Mouse (Mus musculus) urinary bladder, postnatal 25 days (tissue): ENCODE measurements at regions not wholly inside any gene's neighbourhood (a gene's known extent, or its start where the extent isn't known, plus 50 kb on each side); places are given as distances from the start of the nearest gene placed in this dataset.

Experiments
- DNase-seq: peaks from one replicate; pipeline ENCODE4 v3.0.0; 2022; ENCODE audit warnings: low spot score

DNA sequence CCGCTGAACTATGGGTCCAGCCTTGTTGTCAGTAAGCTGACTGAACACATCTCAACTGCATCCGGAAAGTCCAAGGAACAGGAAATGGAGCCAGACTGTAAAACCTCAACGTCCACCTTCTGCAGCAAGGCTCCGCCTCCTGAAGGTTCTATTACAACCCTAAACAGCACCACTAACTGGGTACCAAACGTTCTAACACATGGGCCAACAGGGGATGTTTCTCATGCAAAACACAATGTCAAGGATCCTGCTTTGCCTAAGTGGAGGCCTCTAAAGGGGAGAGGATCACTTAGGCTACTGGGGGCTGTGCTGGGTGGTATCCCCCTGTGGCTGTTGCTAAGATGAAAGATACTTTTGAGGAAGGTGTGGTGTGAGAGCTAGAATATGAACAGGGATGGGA lies 51.0 kb upstream of the Stt3b start:
- DNase-seq = no peak

DNA sequence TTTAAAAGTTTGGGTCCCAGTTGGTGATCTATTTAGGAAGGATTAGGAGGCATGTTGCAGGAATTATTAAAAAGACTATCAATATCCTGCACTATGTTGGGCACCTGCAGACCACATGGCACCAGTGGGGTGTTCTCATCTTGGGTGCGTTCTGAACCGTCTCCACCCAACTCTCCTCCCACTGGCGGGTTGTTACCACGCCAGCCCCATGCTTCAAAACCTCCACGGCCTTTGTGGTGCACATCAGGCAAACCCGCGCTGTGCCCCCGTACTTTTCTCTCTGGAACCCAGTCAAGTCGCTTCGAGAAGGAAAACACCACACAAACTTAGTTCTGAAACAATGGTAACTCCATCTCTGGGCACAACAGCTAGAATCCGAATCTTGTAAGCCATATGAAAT lies 51.7 kb upstream of the Stt3b start:
- no peak for DNase-seq

DNA sequence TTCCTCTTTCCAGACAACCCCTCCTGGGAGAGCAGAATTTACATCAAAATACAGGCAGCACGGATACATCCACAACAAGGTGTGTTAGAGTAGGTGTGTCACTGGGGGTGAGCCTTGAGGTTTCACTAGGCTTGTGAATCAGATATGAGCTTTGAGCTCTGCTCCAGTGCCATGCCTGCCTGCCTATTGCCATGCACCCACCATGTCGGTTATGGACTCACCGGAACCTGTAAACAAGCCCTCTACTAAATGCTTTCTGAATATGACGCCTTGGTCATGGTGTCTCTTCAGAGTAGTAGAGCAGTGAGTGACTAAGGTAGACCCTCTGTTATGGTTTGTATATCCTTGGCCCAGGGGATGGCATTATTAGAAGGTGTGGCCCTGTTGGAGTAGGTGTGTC lies 52.3 kb upstream of the Stt3b start:
- DNase-seq = no peak

DNA sequence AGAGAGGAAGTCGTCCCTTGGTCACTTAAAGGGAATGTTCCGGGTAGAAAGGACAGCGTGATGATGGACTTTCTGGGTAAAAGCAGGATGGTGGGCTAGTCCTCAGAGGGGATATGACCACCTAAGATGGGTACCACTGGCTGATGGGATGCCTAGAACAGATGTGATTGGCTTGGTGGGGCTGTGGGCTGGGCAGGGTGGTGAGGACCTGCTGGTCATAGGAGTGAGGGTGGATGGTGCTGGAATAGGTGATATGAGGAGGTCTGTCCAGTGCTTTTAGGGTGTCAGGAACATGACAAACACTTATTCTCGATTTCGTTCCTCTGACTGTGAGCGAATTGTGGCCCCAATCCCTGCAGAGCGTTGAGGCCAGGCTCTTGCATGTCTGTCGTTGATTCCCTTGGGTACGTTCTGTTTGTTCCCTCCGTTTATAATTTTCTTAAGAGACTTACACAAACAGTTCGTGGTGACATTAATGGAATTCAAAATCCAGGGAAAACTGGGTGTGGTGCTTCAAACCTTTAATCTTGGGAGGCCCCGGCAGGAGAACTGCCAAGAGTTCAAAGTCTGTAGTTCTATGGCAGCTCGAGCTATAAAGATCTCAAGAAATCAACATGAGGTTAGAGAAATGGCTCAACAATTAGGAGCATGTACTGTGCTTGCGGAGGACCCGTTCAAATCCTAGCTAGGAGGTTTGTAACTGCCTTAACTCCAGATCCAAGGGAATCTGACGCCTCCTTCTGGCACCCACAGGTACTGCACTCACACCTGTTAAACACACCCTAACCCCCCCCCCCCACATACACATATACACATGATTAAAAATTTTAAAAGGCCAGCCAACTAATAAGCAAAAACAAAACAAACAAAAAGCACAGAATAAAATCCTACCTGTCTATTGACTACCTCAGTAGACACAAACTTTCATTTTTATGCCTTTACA lies 55.0 kb upstream of the Stt3b start:
- no peak for DNase-seq

DNA sequence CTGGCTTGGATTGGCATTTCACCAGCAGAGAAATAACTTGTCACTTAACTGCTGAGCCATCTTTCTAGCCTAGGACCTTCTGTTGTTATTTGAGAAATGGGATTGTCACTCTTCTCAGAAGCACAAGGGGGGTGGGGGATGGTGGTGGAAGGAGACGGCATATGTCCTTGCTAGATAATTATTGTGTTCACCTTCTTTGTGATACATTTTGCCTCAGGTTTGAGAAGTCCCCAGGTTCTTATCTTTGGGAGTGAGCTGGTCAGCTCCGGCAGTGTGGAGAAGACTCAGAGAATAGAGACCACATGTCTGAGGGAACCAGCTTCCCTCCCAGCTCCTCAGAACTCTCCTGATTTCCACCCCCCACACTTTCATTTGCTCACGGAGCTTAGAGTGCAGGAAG lies 57.6 kb upstream of the Stt3b start:
- no peak for DNase-seq

DNA sequence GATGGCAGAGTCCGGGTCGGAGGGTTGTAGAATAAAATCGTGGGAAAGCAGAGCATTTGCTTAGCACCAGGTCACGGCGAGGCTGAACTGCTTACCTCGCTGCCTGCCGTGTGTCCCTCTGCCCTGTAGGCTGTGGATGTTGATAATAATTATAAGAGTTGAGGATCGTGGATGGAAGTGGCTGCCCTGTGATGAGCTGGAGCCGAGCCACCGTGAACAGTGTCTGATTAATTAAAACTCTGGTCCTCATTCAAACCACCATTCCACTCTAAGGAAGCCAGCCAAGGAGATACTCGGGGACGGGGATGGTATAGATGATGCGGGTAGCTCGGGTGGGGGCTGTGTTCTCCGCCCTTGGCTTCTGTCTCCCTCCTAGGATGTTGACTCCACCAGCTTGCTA lies 70.1 kb upstream of the Stt3b start:
- no peak for DNase-seq

DNA sequence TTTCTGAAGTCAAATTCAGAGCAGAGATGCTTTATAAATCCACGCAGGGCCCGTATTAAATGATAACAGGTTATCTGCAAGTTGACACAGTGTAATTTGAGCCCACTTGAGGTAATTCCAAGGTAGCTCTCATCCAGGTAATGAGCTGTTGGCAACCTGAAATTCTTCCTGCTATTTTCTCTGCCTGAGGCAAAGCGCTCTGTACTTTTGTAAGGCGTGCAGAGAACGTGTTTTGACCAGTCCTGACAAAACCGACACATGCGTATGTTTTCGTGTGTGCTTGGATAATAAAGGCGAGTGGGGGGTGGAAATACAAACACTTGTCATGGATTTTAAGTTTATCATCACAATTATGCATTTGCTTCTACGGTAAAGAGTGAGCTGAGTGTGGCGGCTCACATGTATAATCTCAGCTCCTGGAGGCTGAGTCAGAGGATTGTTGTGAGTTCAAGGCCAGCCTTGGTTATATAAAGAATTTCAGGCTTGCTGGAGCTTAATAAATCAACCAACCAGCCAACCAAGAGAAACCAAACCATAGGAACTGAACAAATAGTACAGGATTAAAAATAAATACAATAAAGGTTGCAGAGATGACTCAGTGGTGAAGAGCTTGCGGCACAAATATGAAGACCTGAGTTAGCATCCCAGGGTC lies 72.7 kb upstream of the Stt3b start:
- no peak for DNase-seq

DNA sequence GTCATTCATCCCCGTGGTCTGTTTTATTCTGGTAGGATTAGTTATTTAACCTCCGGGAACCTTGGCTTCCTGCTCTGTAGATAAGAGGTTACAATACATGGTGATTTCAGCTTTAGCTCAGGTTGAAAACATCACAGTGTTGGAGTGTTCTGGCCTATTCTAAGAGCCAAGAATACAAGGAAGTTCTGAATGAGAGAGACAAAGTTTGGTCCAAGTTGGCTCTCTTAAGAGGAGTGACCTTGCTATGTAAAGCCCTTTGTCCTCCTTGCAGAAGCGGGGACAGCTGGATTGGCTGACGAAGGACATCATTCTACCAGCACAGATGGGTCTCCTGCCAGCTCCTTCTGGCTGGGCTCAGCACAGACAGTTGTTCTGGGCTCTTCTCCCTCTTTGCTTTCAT lies 73.7 kb upstream of the Stt3b start:
- no peak for DNase-seq

DNA sequence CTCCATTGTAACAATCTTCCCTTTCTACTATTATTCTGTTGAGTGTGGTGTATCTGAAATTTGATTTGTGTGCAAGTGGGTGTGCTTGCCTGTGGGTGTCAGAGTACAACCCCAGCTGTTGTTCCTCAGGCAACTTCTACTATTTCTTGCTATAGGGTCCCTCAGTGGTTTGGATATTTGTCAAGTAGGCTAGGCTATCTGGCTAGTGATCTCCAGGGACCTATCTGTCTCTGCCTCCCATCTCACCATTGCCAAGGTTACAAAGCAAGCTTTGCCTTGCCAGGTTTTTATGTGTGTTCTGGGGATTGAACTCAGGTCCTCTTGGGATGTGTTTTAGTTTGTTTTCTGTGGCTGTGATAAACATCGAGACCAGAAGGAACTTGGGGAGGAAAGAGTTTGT lies 74.1 kb upstream of the Stt3b start:
- no peak for DNase-seq

DNA sequence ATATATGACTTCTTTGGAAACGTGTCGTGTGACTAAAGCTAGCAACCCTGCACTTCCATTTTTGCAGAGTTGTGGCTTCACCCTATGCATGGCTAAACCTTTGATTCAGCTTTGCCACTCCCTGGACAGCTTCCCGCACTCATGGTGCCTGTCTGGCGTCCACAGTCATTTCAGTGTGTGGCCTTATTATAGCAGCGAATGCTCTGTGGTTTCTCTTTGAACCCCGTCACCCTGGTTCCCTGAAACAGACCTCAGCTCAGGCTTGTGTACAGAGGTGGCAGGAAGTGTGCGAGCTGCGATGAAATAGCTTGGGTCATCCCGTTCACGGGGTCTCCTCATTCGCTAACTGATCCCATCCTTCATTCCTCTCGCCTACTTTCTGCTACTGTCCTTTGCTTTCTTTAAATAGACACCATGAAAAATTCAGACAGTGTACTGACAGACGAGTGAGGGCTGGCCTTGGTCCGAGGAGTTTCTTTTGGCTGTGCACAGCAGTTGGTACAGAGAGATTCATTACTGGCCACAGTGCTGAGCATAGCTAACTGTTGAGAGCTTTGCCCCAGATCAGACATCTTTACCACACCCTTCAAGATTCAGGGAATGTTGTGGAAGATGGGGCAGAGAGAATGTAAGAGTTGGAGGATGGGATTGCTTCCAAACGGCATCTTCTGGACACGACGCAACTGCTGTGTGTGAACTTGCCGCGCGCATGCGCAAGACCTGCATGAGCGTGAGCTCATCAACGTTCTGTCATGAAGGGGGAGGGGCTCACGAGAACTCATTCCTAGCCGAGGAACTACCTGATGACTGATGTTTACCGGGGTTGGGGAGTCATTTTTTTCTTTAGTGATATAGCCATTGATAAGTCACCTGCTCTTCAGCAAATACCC lies 77.5 kb upstream of the Stt3b start:
- DNase-seq = no peak

DNA sequence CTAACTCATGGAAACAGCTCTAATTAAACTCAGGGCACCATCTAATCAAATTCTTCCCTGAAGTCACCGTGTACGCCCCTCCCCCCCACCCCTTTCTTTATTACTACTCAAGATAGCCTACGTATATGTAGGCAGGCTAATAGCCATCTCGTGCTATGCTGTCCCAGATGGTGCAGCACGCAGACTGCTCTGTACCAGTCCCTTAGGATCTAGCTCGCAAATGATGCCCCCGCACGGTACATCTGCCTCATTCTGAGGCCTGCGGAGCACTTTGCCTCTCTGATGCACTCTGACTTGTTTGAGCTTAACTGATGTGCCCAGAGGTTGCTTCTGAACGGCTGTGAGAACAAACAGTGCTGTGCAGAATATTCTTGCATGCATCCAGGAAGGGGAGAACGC lies 78.1 kb upstream of the Stt3b start:
- no peak for DNase-seq

DNA sequence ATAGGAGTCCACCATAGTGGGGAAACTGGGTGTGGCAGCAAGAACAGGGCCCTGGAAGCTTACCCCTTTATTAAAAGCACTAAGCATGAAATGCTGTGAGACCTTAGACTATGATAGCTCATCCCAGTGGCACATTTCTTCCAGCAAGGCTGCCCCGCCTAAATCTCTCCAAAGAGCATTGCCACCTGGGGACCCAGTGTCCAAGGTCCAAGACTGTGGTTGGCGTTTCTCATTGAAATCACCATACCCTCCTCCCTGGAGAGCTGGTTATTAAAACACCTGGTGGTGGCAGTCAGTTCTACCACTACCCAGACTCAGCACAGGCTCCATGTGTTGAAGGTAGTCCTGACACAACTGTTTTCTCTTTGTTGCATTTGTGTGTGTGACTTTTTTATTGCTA lies 78.9 kb upstream of the Stt3b start:
- no peak for DNase-seq

DNA sequence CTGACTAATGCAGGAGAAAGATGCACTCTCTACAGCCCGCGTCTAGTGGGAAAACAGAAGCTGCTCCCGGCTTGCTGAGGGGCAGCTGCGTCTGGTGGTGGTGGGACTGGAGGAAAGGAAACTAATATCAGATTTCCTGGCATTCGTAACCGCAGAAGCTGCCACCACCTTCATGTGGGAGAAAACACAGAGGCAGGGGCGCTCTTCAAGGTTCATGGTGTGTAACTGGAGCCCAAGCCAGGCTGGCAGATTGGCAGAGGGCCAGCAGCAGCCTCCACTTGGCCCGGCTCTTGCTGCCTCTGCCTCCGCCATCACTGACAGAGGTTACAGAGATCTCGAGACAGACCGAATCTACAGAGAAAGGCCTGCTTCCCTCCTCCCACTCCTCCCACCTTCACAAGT lies 80.7 kb upstream of the Stt3b start:
- peak; percentile 24 for DNase-seq

DNA sequence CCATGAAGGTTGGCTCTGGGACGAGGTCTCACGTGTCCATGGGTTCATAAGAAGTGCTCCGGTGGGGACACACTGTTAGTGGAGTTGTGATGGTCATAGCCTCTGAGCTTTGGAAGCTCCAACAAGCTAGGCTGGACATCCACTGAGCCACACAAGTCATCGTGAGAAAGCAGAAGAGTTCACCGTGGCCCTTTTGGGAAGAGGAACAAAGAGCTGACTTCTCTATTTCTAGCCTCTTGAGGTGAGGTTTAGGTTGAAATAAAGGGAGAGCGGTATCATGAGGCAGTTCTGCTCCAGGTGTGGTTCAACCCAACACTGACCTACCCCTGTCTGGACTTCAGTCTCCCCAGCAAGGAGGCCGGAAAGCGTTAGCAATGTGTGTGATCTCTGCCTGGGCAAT lies 85.3 kb upstream of the Stt3b start:
- no peak for DNase-seq

DNA sequence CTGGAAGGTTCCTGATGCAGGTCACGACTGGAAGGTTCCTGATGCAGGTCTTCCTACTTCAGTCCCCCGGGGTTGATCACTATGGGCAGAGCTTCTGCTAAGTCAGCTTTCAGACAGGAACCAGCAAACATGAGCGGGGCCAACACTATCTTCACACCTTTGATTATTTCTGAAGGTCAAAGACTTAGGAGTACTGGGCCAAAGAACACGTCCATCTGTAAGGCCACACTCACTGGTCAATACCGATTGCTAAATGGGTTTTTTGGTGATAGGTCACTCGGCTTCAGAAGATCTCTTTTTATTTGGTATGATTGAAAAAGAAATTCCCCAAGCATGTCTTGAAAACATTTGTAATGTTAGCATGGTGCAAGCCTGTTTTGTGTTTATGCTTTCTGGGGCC lies 90.2 kb upstream of the Stt3b start:
- DNase-seq = no peak

DNA sequence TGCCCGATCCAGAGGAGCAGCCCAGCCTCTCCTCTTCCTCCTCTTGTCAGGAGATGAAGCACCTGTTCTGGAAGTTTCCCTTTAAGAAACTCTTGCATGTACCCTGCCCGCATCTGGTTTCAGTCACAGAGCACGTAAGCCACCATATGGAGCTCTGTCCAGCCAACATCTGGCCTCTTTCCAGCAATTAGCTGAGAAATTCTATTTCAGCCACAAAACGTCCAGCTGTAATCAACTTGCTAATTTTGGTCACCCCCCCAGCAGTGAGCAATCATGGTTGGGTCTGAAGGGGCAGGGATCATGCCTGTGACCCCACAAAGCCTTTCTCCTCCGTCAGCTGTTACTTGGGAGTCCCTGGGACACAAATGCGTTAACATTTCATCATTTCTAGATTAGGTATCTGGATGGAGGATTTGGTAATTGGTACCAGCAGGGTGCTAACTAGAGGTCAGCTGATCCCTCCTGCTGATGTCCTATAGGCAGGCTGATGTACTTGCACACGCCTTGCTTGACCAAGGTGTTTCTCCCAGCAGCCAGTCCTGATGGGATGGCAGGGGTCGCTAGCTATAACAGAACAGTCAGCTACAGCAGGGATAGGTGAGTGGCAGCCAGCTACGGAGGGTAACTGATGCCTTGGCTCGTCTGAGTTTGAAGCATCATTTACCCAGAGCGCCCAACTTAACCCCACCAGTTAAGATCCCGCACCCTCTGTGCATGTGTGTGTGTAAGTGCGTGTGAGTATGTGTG lies 91.4 kb upstream of the Stt3b start:
- no peak for DNase-seq

DNA sequence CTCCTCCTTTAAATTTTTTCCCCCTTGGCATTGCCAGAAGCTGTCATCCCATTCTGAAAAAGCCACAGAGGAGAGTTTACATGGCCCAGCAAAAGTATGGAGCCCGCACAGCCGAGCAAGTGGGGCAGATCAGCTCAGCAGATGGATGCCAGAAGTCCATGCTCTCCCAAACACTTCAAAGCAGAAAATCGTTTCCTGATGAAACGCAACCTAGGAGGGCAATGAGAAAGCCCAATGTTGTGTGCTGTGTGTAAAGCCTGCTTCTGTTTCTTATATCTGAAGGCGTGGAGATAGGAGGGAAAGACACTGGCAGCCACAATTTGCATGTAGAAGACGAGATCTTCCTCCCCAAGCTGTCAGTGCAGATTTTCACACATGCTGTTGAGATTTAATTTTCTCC lies 92.4 kb upstream of the Stt3b start:
- no peak for DNase-seq

DNA sequence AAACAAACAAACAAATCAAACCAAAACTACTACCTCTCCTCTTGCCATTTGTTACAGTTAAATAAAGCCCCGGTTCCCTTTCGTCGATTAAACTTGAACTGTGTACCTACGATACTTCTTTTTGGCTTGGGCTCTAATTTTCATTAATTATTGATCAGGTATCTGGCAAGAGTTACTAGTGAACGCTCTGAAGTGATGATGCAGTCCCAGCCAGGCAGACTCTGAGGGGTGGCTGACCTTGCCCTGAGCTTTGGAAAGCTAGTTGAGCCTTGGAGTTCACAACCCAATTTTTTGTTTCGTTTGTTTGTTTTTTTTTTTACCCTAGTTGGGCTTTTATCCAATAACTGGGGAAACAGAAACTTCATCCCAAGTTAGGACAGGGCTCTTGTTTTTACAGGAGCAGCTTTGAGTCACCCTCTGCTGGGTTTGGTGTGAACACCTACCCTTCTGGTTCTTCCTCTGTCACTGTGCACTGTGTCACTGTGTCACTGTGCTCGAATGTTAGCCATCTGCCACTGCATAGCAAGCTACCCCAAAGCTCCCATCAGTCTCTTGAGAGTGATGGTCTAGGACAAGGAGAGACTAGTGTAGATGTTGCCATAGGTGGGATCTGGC lies 93.2 kb upstream of the Stt3b start:
- DNase-seq = no peak

DNA sequence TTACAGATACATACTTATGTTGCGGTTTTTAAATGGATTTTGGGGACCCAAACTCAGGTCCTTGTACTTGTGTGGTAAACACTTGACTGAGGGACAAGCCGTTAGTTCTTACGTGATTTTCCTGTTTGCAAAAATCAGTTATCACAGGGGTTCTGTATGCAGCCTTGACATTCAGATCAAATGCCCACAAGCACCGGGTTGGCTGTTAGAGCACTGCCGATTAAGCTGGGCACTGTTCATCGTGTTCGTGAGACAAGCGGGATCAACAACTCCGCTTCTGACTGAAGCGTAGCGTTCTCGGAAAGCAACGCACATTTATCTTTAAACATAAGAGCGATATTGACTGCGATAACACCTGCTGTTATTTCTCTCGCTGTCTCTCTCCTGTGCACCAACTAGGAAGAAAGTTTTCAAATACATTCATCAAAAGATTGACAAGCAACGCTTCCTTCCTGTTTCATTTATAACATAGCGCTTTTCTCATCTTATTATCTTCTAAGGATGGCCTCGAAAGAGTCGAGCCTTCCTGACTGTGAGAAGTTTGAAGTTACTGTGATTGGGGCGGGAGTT lies 97.8 kb upstream of the Stt3b start:
- no peak for DNase-seq

DNA sequence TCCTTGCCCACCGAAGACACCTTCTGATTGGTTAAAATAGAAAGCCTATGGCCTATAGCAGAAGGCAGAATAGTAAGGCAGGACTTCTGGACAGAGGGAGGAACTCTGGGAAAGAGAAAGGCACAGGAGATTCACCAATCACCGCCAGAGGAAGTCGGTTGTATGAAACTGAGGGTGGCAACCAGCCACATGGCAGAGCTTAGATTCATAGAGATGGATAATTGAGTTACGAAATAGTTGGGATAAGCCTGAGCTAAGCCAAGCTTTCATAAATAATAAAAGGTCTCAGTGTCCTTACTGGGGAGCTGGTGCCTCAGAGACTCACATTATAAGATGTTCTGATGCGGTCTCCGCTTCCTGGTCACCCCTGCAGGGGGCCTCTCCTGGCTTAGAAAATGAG lies 98.7 kb upstream of the Stt3b start:
- no peak for DNase-seq

DNA sequence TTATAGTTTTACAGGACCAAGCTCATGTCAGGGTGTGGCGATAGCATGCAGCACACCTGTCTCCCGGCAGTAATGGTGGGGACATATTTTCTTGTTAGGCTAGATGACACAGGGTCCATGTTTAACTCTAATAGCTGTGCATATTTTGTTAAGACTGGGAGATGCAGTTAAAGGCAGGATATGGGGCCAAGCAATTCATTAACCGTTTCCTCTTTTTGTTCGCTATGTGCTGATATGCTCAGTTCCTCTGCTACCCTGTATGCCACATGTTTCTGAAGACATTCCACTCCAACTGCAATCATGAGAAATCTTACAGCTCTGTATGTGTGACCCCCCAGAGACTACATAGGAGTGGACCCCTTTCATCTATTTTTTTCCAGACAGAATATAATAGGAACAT lies 104.0 kb upstream of the Stt3b start:
- no peak for DNase-seq
